Mouse (Mus musculus) heart, adult 2 months (tissue): Measurements from ENCODE around the gene Eps15l1. TPM values are rescaled to one million over a fixed set of nuclear protein-coding genes. Genes with fewer than 3 reads are reported as not detected.

Source experiments
- DNase-seq, 2 experiments: peaks; one replicate each; pipeline ENCODE4 v3.0.0; 2021
- H3K27ac ChIP-seq: fragments of 200-600 bp; 2 replicates; pipeline ENCODE4 v1.8.1; 2022
- H3K27me3 ChIP-seq: fragments of 200-500 bp; 2 replicates; pipeline ENCODE4 v1.6.1; 2012; ENCODE audit warnings: mild to moderate bottlenecking, low read length, inconsistent platforms, mixed read lengths; ENCODE audit not compliant: control insufficient read depth, insufficient read depth
- H3K36me3 ChIP-seq: fragments of 200-500 bp; 2 replicates; pipeline ENCODE4 v1.6.1; 2012; ENCODE audit warnings: low read length, inconsistent platforms; ENCODE audit not compliant: control insufficient read depth, insufficient read depth
- H3K4me1 ChIP-seq: fragments of 200-500 bp; 2 replicates; pipeline ENCODE4 v1.6.1; 2011; ENCODE audit warnings: low read length; ENCODE audit not compliant: control insufficient read depth, insufficient read depth
- H3K4me3 ChIP-seq: fragments of 200-600 bp; 2 replicates; pipeline ENCODE4 v1.8.1; 2022
- H3K79me2 ChIP-seq: fragments of 200-500 bp; replicated peaks from 2 replicates; pipeline ENCODE4 v1.6.1; 2012; ENCODE audit warnings: mild to moderate bottlenecking, inconsistent platforms, low read length, moderate library complexity, mixed read lengths; ENCODE audit not compliant: control insufficient read depth, insufficient read depth
- H3K9ac ChIP-seq: fragments of 200-500 bp; 2 replicates; pipeline ENCODE4 v1.6.1; 2012; ENCODE audit warnings: low read depth, mild to moderate bottlenecking, control low read depth, inconsistent platforms, low read length, mixed read lengths
- CTCF ChIP-seq: fragments of 200-600 bp; IDR thresholded peaks from 2 replicates; pipeline ENCODE4 v1.8.1; 2022; ENCODE audit warnings: antibody characterized with exemption, mild to moderate bottlenecking, moderate library complexity
- EP300 ChIP-seq: fragments of 200-500 bp; IDR thresholded peaks from 2 replicates; pipeline ENCODE4 v1.6.1; 2011; ENCODE audit warnings: low read depth, low read length, control low read depth; ENCODE audit not compliant: insufficient read depth
- POLR2A ChIP-seq: fragments of 200-500 bp; IDR thresholded peaks from 2 replicates; pipeline ENCODE4 v1.6.1; 2011; ENCODE audit warnings: mild to moderate bottlenecking, low read depth, low read length, control low read depth; ENCODE audit not compliant: insufficient read depth
- WGBS: fragments of 180-500 bp; shearing (Covaris S2); methylation state at CpG from one replicate; pipeline ENCODE4 v1.1.7; 2018; 5-methylcytosine and 5-hydroxymethylcytosine counted together
- intact Hi-C: fragments of 180-260 bp; cut with DNase I; formaldehyde crosslinking; loops from one replicate; pipeline ENCODE4 v1.15.1; 2025
- polyA plus RNA-seq: library from polyadenylated mRNA; depleted of rRNA; stranded (reverse); fragments of >200 nt; gene quantifications from 2 replicates; pipeline ENCODE4 v1.2.3, GENCODE M21; 2012
- total RNA-seq, 2 experiments: library from RNA; stranded (reverse); gene quantifications; 2 replicates each; pipeline ENCODE4 v1.2.3; 2021

Eps15l1 gene
- total and polyA plus RNA-seq, 3 experiments: 34.0 to 39.6 (median 36.2) TPM

DNA sequence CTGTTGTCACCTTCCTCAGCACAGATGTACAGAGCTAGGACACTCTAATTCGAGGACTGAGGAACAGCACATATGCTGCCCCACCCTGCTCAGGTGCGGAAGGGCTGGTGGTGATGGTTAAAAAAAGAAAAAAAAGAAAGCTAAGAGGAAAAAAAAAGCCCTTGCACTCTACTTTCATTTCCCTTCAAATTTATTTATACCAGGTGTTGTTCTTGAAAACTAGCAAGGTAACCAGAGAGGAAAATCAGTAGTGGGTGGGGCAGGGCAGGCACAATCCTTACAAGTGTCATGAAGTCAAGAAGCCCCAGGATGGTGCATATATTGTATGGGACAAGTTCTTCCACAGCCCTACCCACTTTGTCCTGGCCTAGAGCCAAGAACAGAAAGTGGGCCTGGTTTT lies 56.2 kb downstream of the Eps15l1 start:
- 92% methylated on average over 2 of the region's 2 CpGs for WGBS
- Histone ChIP-seq H3K36me3 (peaks cover 3% of the 10 kb centered on the region), H3K27ac (peak overlapping the region; percentile 18), H3K4me3 (no peak overlapping the region), H3K9ac (peak overlapping the region; percentile 49), H3K27me3 (no peaks in the 10 kb centered on the region), H3K79me2 (no peaks in the 10 kb centered on the region), H3K4me1 (peaks cover 13% of the 10 kb centered on the region)
- no peak for TF ChIP-seq CTCF
- TF ChIP-seq EP300: no peak
- TF ChIP-seq POLR2A: no peak
- no peak for DNase-seq
- intact Hi-C loops: loop anchor here (1.0 to 5.0 kb wide), 5 partner anchors 29 to 188 kb away; partner anchors contain the start of gene Ap1m1

DNA sequence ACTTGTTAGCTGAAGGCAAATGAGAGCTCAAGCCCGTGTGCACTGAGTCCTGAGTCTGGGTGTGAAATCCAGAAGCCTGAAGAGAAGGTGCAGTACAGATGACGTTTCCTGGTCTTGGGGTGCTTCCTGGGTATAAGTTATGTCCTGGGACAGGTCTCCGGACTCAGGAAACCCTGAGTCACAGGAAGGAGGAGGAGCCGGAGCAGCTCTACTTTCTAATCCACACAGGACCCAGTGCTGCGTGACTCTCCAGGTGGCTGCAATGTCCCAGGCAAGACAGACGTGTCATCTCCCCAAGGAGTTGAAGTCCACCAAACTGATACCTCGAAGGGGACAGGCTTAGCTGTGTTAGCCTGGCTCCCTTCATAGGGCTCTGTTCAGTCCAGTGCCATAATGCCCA lies 57.8 kb downstream of the Eps15l1 start:
- 48% methylated on average over 7 of the region's 7 CpGs for WGBS
- no peaks in the 10 kb centered on the region for H3K27me3 ChIP-seq
- H3K36me3 ChIP-seq: peaks cover 3% of the 10 kb centered on the region
- peaks cover 13% of the 10 kb centered on the region for H3K4me1 ChIP-seq
- H3K79me2 ChIP-seq: no peaks in the 10 kb centered on the region
- peak overlapping the region; percentile 75 for H3K27ac ChIP-seq
- TF ChIP-seq EP300 (0 out of 2 replicates have a peak, but pooled peaks have one; percentile 59), CTCF (no peak), POLR2A (peak; percentile 63)
- intact Hi-C loops: no loop called here
- H3K9ac ChIP-seq: 0 out of 2 replicates have a peak overlapping the region, but pooled peaks have one; percentile 8
- H3K4me3 ChIP-seq: no peak overlapping the region
- peak in 1 of 2 experiments; percentile 56 for DNase-seq

DNA sequence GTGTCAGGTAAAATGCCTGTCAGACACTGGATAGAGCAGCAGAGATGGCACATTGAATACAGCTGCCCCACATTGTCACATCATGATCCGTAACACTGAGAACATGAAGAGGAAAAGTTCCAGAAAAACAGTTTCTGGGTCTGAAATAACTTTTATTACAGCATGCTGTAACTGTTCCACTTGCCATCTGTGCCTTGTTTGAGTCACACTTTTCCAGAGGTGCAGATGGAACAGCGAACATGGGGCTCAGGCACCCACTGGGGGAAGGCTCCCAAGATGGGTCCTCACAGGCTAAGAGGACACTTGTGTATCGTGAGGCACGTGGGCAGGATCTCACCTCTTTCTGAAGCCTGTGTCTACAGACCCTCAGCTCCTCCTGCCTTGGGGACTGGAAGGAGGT lies 58.5 kb downstream of the Eps15l1 start:
- peak overlapping the region; percentile 75 for H3K27ac ChIP-seq
- intact Hi-C loops: no loop called here
- WGBS: 96% methylated on average over 4 of the region's 4 CpGs
- H3K4me1 ChIP-seq: peaks cover 13% of the 10 kb centered on the region
- H3K4me3 ChIP-seq: no peak overlapping the region
- H3K27me3 ChIP-seq: no peaks in the 10 kb centered on the region
- H3K79me2 ChIP-seq: no peaks in the 10 kb centered on the region
- no peak for DNase-seq
- H3K36me3 ChIP-seq: peaks cover 3% of the 10 kb centered on the region
- no peak overlapping the region for H3K9ac ChIP-seq
- no peak for TF ChIP-seq EP300
- no peak for TF ChIP-seq CTCF
- TF ChIP-seq POLR2A: no peak

DNA sequence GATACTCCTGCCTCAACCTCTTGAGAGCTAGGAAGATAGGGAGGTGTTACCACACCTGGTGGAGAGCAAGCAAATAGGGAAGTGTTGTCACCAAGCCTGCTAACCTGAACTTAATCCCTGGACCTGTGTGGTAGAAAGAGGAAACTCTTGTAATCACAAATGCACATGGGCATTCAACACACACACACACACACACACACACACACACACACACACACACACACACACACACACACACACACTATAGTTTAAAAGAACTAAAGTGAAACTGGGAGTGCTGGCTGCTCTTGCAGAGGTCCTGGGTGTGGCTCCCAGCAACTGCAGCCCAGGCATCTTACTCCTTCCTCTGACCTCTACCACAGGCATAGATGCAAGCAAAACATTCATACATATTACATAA lies 61.1 kb downstream of the Eps15l1 start:
- Histone ChIP-seq H3K9ac (no peak overlapping the region), H3K4me1 (peaks cover 12% of the 10 kb centered on the region), H3K27me3 (no peaks in the 10 kb centered on the region), H3K4me3 (no peak overlapping the region), H3K27ac (peak overlapping the region; percentile 56), H3K36me3 (no peaks in the 10 kb centered on the region; the same call in none of the 2 replicates), H3K79me2 (no peaks in the 10 kb centered on the region)
- TF ChIP-seq POLR2A (no peak), EP300 (no peak), CTCF (no peak)
- no peak for DNase-seq
- intact Hi-C loops: no loop called here

DNA sequence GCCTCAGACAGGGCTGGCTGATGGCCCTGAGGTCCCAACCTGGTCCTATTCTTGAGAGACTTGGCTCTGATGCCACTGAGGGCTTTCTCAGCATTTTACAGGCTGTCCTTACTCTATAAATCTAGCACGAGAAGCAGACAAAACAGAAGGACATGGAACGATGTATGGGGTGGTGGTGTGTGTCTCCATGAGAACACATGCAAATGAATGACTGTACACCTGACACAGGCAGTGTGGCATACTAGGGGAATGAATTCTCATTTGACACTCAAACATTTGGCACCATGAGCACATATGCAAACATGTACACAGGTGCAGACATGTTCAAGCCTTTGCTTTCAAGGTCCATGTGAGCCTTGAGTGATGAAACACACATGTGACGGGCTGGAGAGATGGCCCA lies 64.7 kb downstream of the Eps15l1 start:
- Histone ChIP-seq H3K4me3 (no peak overlapping the region), H3K27me3 (no peaks in the 10 kb centered on the region), H3K79me2 (no peaks in the 10 kb centered on the region), H3K9ac (no peak overlapping the region), H3K4me1 (peaks cover 24% of the 10 kb centered on the region), H3K36me3 (peaks cover 2% of the 10 kb centered on the region; the same call in 1 of the 2 replicates), H3K27ac (0 out of 2 replicates have a peak overlapping the region, but pooled peaks have one; percentile 11)
- 83% methylated on average over 3 of the region's 3 CpGs for WGBS
- TF ChIP-seq CTCF (no peak), EP300 (no peak), POLR2A (no peak)
- intact Hi-C loops: no loop called here
- DNase-seq: no peak

DNA sequence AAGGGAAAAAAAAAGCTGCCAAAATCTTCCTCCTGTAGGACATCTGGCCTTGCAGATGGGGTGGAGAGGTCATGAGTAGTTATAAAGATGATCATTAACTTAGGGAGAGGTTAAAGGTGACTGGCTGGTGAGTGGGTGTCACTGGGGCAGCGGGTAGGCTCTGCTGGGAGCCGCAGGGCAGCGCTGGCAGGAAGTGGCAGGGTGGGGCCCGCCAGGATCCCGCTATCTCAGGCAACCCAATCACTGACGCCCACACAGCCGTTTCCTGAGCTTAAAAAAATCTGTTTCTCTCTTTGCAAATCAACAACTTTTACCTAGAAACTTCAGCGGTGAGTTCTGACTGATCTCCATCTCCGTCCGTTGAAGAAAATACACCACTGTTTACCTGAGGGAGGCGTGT lies 67.0 kb downstream of the Eps15l1 start:
- TF ChIP-seq EP300 (0 out of 2 replicates have a peak, but pooled peaks have one; percentile 15), POLR2A (no peak)
- intact Hi-C loops: no loop called here
- Histone ChIP-seq H3K27ac (peak overlapping the region; percentile 89), H3K9ac (peak overlapping the region; percentile 2; the same call in 1 of the 2 replicates), H3K36me3 (peaks cover 7% of the 10 kb centered on the region), H3K4me3 (no peak overlapping the region), H3K79me2 (no peaks in the 10 kb centered on the region), H3K4me1 (peaks cover 31% of the 10 kb centered on the region), H3K27me3 (no peaks in the 10 kb centered on the region)
- DNase-seq: peak; percentile 66 to 85
- WGBS: 42% methylated on average over 11 of the region's 11 CpGs
